Mouse (Mus musculus) olfactory bulb, adult 2 months (tissue): ENCODE measurements around the gene D6Wsu163e. TPM values are rescaled to one million over a fixed set of nuclear protein-coding genes. Genes with fewer than 3 reads are reported as not detected.
A peak's percentile ranks its signal among the peaks of the same experiment; 100 is the strongest.

Experiments used
- H3K27ac ChIP-seq: fragments of 200-500 bp; 2 replicates; pipeline ENCODE4 v1.5.1; 2012; ENCODE audit warnings: low read depth, low read length; ENCODE audit not compliant: insufficient read depth
- H3K4me1 ChIP-seq: fragments of 200-500 bp; 2 replicates; pipeline ENCODE4 v1.6.1; 2012; ENCODE audit warnings: low read length; ENCODE audit not compliant: control insufficient read depth, insufficient read depth
- H3K4me3 ChIP-seq: fragments of 200-500 bp; 2 replicates; pipeline ENCODE4 v1.5.1; 2012; ENCODE audit warnings: mild to moderate bottlenecking, low read depth, low read length, moderate library complexity; ENCODE audit not compliant: insufficient read depth
- CTCF ChIP-seq: fragments of 200-500 bp; IDR thresholded peaks from 2 replicates; pipeline ENCODE4 v1.5.1; 2012; ENCODE audit warnings: low read depth, mild to moderate bottlenecking, low read length, moderate library complexity; ENCODE audit not compliant: insufficient read depth
- POLR2A ChIP-seq: fragments of 200-500 bp; IDR thresholded peaks from 2 replicates; pipeline ENCODE4 v1.6.1; 2012; ENCODE audit warnings: mild to moderate bottlenecking, low read depth, low read length, moderate library complexity; ENCODE audit not compliant: insufficient read depth
- WGBS: fragments of 180-500 bp; shearing (Covaris S2); methylation state at CpG from one replicate; pipeline ENCODE4 v1.1.7; 2018; 5-methylcytosine and 5-hydroxymethylcytosine counted together
- polyA plus RNA-seq: library from polyadenylated mRNA; stranded (reverse); fragments of >200 nt; gene quantifications from 2 replicates; pipeline ENCODE4 v1.2.4, GENCODE M21; 2012; ENCODE audit warnings: low replicate concordance; ENCODE audit not compliant: missing spikeins, insufficient read depth, insufficient read length

Gene D6Wsu163e
- polyA plus RNA-seq, result not detected in 2 replicates

DNA sequence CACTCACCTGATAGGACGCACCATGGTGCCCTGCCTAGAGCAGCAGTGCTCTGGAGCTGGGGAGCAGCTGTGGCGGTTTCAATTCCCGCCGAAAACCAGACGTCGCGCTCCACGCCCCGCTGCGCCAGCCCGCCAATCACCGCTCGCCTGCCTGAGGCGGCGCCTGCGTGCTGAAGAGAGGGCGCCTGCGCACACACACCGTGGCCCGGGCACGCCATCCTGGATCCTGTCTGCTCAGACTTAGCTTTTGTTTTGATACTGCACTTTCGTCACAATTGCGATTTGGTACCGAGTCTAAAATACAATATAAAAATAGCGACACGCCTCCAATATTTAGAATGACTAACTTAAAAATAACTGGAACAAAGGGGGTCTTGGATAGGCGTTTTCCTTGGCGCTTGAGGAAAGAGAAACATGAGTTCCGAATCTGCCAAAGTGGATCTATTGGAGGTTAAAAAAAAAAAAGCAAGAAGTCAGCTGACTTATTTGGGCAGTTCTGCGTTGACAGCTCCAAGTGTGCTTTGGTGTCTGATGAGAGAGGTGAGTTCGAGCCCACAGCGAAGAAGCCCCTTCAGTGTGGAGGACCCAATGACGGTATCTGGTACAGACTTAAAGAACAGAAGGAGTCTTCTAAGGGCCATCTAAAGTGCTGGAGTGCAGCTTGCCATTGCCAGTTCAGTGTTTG, at the start of gene D6Wsu163e, which contains the start of gene Rad51ap1:
TSS of gene D6Wsu163e (plus strand) at position 476 of the 685 bp plus-strand sequence.
TSS of gene Rad51ap1 (minus strand) at position 101 of the 685 bp plus-strand sequence.
- Histone ChIP-seq H3K4me1 (peaks cover 7% of the 10 kb centered on the region), H3K27ac (peak within 1 kb of the TSS; percentile 77), H3K4me3 (peak within 1 kb of the TSS; percentile 86)
- under 1% methylated on average over 33 of the region's 33 CpGs for WGBS
- TF ChIP-seq CTCF (no peak), POLR2A (no peak)

GRCm38 (mm10) chr6:126907378-126907777, 32.4 kb upstream of the D6Wsu163e start:
- H3K4me1 ChIP-seq, result no peaks in the 10 kb centered on the region
- H3K27ac ChIP-seq, result no peak overlapping the region
- H3K4me3 ChIP-seq, result no peak overlapping the region
- WGBS, result 70% methylated on average over 5 of the region's 5 CpGs
- no peak for TF ChIP-seq POLR2A
- TF ChIP-seq CTCF, result no peak

GRCm38 (mm10) chr6:126907876-126908275, 31.9 kb upstream of the D6Wsu163e start:
- Histone ChIP-seq H3K27ac (no peak overlapping the region), H3K4me1 (no peaks in the 10 kb centered on the region), H3K4me3 (no peak overlapping the region)
- 62% methylated on average over 3 of the region's 3 CpGs for WGBS
- TF ChIP-seq POLR2A (no peak), CTCF (no peak)

- H3K4me1 ChIP-seq, result no peaks in the 10 kb centered on the region
- TF ChIP-seq POLR2A (no peak), CTCF (no peak)
- no peak overlapping the region for H3K27ac ChIP-seq
- 77% methylated on average over 4 of the region's 4 CpGs for WGBS
- no peak overlapping the region for H3K4me3 ChIP-seq
Observed at GRCm38 (mm10) chr6:126910727-126911126, 29.0 kb upstream of the D6Wsu163e start.

DNA sequence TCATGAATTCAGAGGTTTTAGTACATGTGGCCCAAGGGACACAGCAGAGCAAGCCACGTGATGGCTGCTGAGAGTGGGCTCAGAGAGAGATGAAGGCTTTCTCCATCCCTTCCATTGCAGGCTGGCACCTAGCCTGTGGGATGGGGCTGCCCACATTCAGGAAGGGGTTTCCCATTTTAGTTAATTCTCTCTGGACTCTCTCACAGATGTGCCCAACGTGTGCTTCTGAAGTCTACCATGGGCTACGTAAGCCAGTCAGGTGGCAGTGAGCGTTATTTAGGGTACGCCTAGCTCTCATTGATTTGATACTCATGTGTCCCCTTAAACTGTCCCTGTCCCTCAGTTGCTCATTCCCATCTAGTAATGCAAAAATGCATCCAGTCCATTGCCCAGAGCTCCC, 24.8 kb upstream of the D6Wsu163e start:
- 81% methylated on average over 5 of the region's 5 CpGs for WGBS
- TF ChIP-seq CTCF (no peak), POLR2A (no peak)
- no peak overlapping the region for H3K4me3 ChIP-seq
- H3K27ac ChIP-seq, result no peak overlapping the region
- no peaks in the 10 kb centered on the region for H3K4me1 ChIP-seq

DNA sequence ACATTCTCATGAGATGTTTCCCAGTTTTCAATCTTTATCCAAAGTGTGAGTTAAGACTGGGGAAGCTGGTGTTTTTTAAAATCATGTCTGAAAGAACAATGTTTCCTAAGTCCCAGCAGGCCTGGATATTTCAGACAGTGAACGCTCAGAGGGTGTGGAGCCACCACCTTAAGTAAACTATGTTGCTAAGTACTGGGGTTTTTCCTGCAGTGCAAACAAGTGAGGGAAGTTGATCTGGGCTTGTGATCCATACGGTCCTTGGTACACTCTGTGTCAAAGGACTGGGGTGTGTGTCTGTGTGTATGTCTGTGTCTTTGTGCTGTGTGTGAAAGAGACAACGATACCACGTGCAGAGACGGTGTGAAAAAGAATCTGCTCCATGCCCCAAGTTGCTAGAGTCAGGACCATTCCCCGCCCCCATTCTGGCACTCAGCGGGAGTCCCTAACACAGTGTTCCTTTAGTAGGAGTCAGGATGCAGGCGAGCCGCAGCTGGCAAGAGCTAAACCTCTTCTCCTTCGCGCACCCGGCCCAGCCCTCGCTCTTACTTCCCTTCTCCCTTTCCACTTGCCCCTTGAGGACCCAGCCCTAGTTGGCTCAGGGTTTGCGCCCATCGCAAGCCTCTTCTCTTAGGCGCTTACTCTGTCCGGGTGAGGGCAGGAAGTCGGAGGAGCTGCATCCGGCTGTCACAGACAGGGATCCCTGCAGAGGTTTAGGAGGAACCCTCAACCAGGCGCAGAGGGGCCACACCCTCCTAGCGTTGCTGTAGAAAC, 18.5 kb upstream of the D6Wsu163e start, which contains the start of gene Dyrk4:
TSS of gene Dyrk4 (minus strand) at position 729 of the 771 bp plus-strand sequence.
- TF ChIP-seq CTCF, result no peak
- TF ChIP-seq POLR2A, result no peak
- 14% methylated on average over 21 of the region's 21 CpGs for WGBS
- H3K27ac ChIP-seq, result no peak within 1 kb of the TSS
- peak within 1 kb of the TSS; percentile 11; the same call in 1 of the 2 replicates for H3K4me3 ChIP-seq
- H3K4me1 ChIP-seq, result peaks cover 5% of the 10 kb centered on the region

DNA sequence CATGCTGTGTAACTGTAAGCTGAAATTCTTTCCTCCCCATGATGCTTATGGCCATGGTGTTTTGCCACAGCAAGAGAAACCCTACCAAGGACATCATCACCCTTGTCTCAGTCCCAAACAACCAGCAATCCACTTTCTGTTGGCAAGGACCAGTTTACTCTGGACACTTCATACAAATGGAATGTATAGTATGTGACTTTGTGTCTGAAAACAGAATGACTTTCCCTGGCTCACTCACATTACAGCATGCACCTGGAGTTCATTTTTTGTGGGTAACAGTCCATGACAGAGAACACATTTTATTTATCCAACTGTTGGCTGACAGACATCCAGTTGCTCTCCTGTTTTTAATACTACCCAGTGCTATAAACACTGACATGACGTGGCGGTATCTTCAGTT, 6.9 kb upstream of the D6Wsu163e start:
- Histone ChIP-seq H3K27ac (no peak overlapping the region), H3K4me1 (no peaks in the 10 kb centered on the region), H3K4me3 (no peak overlapping the region)
- TF ChIP-seq POLR2A, result no peak
- no peak for TF ChIP-seq CTCF
- WGBS, result 92% methylated on average over 2 of the region's 2 CpGs

DNA sequence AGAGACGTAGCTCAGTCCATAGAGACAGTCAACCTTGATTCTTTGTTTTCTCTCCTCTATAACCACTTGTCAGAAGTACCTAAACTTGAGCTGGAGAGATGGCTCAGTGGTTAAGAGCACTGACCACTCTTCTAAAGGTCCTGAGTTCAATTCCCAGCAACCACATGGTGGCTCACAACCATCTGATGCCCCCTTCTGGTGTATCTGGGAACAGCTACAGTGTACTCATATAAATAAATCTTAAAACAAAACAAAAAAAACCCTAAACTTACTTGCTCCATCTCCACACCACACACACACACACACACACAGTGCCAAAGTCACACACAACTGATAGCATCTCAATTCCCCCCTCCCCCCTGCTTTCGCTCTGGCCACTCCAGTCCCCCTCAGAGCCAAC, 1.7 kb upstream of the D6Wsu163e start:
- peaks cover 7% of the 10 kb centered on the region for H3K4me1 ChIP-seq
- TF ChIP-seq POLR2A (no peak), CTCF (no peak)
- no peak overlapping the region for H3K4me3 ChIP-seq
- 75% methylated on average over 2 of the region's 2 CpGs for WGBS
- H3K27ac ChIP-seq, result no peak overlapping the region
